Mouse (Mus musculus) G1E (cell line): ENCODE data around the gene Ephb3.
"Not testable (repeated sequence)": the region's sequence is repeated elsewhere in the genome, so short reads cannot be mapped to it uniquely, and the experiment has no call there.

Experiments
- CTCF ChIP-seq: IDR thresholded peaks from 2 replicates; pipeline ENCODE4 v1.5.1; 2012; ENCODE audit warnings: low read depth, low read length, inconsistent platforms, mixed read lengths
- GATA1 ChIP-seq: IDR thresholded peaks from 2 replicates; pipeline ENCODE4 v1.6.1; 2012; ENCODE audit warnings: borderline replicate concordance, low read length, inconsistent platforms, mixed read lengths
- GATA2 ChIP-seq: IDR thresholded peaks from 2 replicates; pipeline ENCODE4 v1.6.1; 2012; ENCODE audit warnings: low read depth, low read length, inconsistent platforms, borderline replicate concordance
- POLR2AphosphoS5 ChIP-seq: IDR thresholded peaks from 2 replicates; pipeline ENCODE4 v1.6.1; 2012; ENCODE audit warnings: low read depth, low read length, inconsistent platforms; ENCODE audit not compliant: insufficient replicate concordance

GRCm38 (mm10) chr16:21159226-21159625, 45.3 kb upstream of the Ephb3 start:
- not testable (repeated sequence) for TF ChIP-seq CTCF, POLR2AphosphoS5, GATA1, GATA2
